13 mouse cellular contexts compared by ENCODE assay signal in genomic region chr12:68045686-68046085, GRCm38 (mm10).
"Had no signal": no experiment of that assay in that cellular context is flagged by ENCODE, and none has a peak within 500 bp of the region (broad histone marks: within the 10 kb centered on the region; RNA-seq: fewer than 3 reads in every experiment).

No protein-coding gene starts in this region.

- H3K27ac ChIP-seq: layer of hippocampus, adult 2 months; limb, embryonic 13.5 days; liver, embryonic 15.5 days; macrophage; midbrain, embryonic 15.5 days had no signal

- H3K36me3 ChIP-seq: limb, embryonic 13.5 days; liver, embryonic 15.5 days; midbrain, embryonic 15.5 days had no signal

- H3K4me3 ChIP-seq: layer of hippocampus, adult 2 months; limb, embryonic 13.5 days; liver, embryonic 15.5 days; megakaryocyte, embryonic 14.5 days; midbrain, embryonic 15.5 days had no signal

- H3K4me1 ChIP-seq: limb, embryonic 13.5 days; liver, embryonic 15.5 days; megakaryocyte, embryonic 14.5 days; midbrain, embryonic 15.5 days had no signal

- DNase-seq: kidney, postnatal 10 days; kidney, postnatal 4 days; lung, adult 2 months; lung, postnatal 10 days; right cerebral cortex, postnatal 14 days had no signal

- ATAC-seq: midbrain, embryonic 15.5 days had no signal

- H3K27me3 ChIP-seq: limb, embryonic 13.5 days; liver, embryonic 15.5 days; megakaryocyte, embryonic 14.5 days; midbrain, embryonic 15.5 days had no signal

- H3K9me3 ChIP-seq: limb, embryonic 13.5 days; liver, embryonic 15.5 days; midbrain, embryonic 15.5 days had no signal

- H3K9ac ChIP-seq: limb, embryonic 13.5 days; liver, embryonic 15.5 days; midbrain, embryonic 15.5 days had no signal

- H3K4me2 ChIP-seq: limb, embryonic 13.5 days; liver, embryonic 11.5 days; liver, embryonic 15.5 days; midbrain, embryonic 11.5 days; midbrain, embryonic 15.5 days had no signal
